Mouse (Mus musculus): Measurements from ENCODE around the gene Spint2. TPM values are rescaled to one million over a fixed set of nuclear protein-coding genes. Genes with fewer than 3 reads are reported as not detected.

The Spint2 gene
- polyA plus RNA-seq, 1 experiment from 2014 or later = 48.8 TPM

GRCm38 (mm10) chr7:29270445-29270844, 11.3 kb downstream of the Spint2 start:
- 87% methylated on average over 4 of the region's 4 CpGs for WGBS
- Histone ChIP-seq H3K4me1 (peaks cover 13% of the 10 kb centered on the region), H3K36me3 (no peaks in the 10 kb centered on the region), H3K27ac (replicated peaks) (no peak overlapping the region), H3K27me3 (no peaks in the 10 kb centered on the region), H3K9ac (replicated peaks) (no peak overlapping the region), H3K9me3 (no peaks in the 10 kb centered on the region), H3K4me2 (replicated peaks) (no peak overlapping the region), H3K4me3 (no peak overlapping the region)
- no peak for ATAC-seq (replicated peaks)

GRCm38 (mm10) chr7:29266931-29267330, 14.8 kb downstream of the Spint2 start:
- H3K9ac ChIP-seq (replicated peaks) = no peak overlapping the region
- peaks cover 10% of the 10 kb centered on the region for H3K4me1 ChIP-seq
- no peaks in the 10 kb centered on the region for H3K27me3 ChIP-seq
- H3K27ac ChIP-seq (replicated peaks) = no peak overlapping the region
- H3K36me3 ChIP-seq = no peaks in the 10 kb centered on the region
- WGBS = 53% methylated on average over 4 of the region's 4 CpGs
- no peak overlapping the region for H3K4me2 ChIP-seq (replicated peaks)
- H3K9me3 ChIP-seq = no peaks in the 10 kb centered on the region
- no peak for ATAC-seq (replicated peaks)
- no peak overlapping the region for H3K4me3 ChIP-seq

- no peak overlapping the region for H3K27ac ChIP-seq (replicated peaks)
- H3K36me3 ChIP-seq = no peaks in the 10 kb centered on the region
- no peaks in the 10 kb centered on the region for H3K27me3 ChIP-seq
- WGBS = 78% methylated on average over 7 of the region's 7 CpGs
- no peak overlapping the region for H3K9ac ChIP-seq (replicated peaks)
- no peak for ATAC-seq (replicated peaks)
- H3K4me2 ChIP-seq (replicated peaks) = no peak overlapping the region
- no peaks in the 10 kb centered on the region for H3K4me1 ChIP-seq
- no peaks in the 10 kb centered on the region for H3K9me3 ChIP-seq
- H3K4me3 ChIP-seq = no peak overlapping the region
Measured at GRCm38 (mm10) chr7:29265636-29266035, 16.1 kb downstream of the Spint2 start.

GRCm38 (mm10) chr7:29263831-29264230, 17.9 kb downstream of the Spint2 start:
- peaks cover 6% of the 10 kb centered on the region for H3K4me1 ChIP-seq
- WGBS = 90% methylated on average over 3 of the region's 3 CpGs

GRCm38 (mm10) chr7:29262151-29262550, 19.6 kb downstream of the Spint2 start:
- H3K9ac ChIP-seq (replicated peaks) = no peak overlapping the region

More at GRCm38 (mm10) chr7:29263831-29264230, 17.9 kb downstream of the Spint2 start:
- ATAC-seq (replicated peaks) = no peak
- Histone ChIP-seq H3K4me2 (replicated peaks) (no peak overlapping the region), H3K36me3 (no peaks in the 10 kb centered on the region), H3K9ac (replicated peaks) (no peak overlapping the region), H3K27me3 (no peaks in the 10 kb centered on the region), H3K27ac (replicated peaks) (no peak overlapping the region), H3K9me3 (no peaks in the 10 kb centered on the region), H3K4me3 (no peak overlapping the region)

GRCm38 (mm10) chr7:29259781-29260730, 21.7 kb downstream of the Spint2 start:
- Histone ChIP-seq H3K4me3 (no peak overlapping the region), H3K27me3 (no peaks in the 10 kb centered on the region), H3K4me2 (replicated peaks) (no peak overlapping the region), H3K4me1 (peaks cover 6% of the 10 kb centered on the region), H3K9ac (replicated peaks) (no peak overlapping the region), H3K36me3 (no peaks in the 10 kb centered on the region), H3K9me3 (no peaks in the 10 kb centered on the region), H3K27ac (replicated peaks) (0 out of 2 replicates have a peak overlapping the region, but pooled peaks have one; percentile 17)
- WGBS = 65% methylated on average over 10 of the region's 10 CpGs
- ATAC-seq (replicated peaks) = 0 out of 2 replicates have a peak, but pooled peaks have one; percentile 43

More at GRCm38 (mm10) chr7:29262151-29262550, 19.6 kb downstream of the Spint2 start:
- Histone ChIP-seq H3K36me3 (no peaks in the 10 kb centered on the region), H3K4me3 (no peak overlapping the region), H3K27me3 (no peaks in the 10 kb centered on the region), H3K4me1 (peaks cover 6% of the 10 kb centered on the region), H3K9me3 (no peaks in the 10 kb centered on the region), H3K27ac (replicated peaks) (no peak overlapping the region), H3K4me2 (replicated peaks) (no peak overlapping the region)
- 82% methylated on average over 6 of the region's 6 CpGs for WGBS
- no peak for ATAC-seq (replicated peaks)

- Histone ChIP-seq H3K27me3 (no peaks in the 10 kb centered on the region), H3K9ac (replicated peaks) (no peak overlapping the region), H3K36me3 (no peaks in the 10 kb centered on the region), H3K4me2 (replicated peaks) (no peak overlapping the region), H3K27ac (replicated peaks) (no peak overlapping the region), H3K4me3 (no peak overlapping the region), H3K9me3 (no peaks in the 10 kb centered on the region), H3K4me1 (peaks cover 6% of the 10 kb centered on the region)
- ATAC-seq (replicated peaks) = no peak
- WGBS = 95% methylated on average over 1 of the region's 1 CpGs
Measured at GRCm38 (mm10) chr7:29257368-29257767, 24.3 kb downstream of the Spint2 start.

- Histone ChIP-seq H3K4me3 (no peak overlapping the region), H3K27me3 (no peaks in the 10 kb centered on the region), H3K36me3 (no peaks in the 10 kb centered on the region), H3K4me1 (peaks cover 6% of the 10 kb centered on the region), H3K27ac (replicated peaks) (no peak overlapping the region), H3K4me2 (replicated peaks) (no peak overlapping the region), H3K9me3 (no peaks in the 10 kb centered on the region), H3K9ac (replicated peaks) (no peak overlapping the region)
- ATAC-seq (replicated peaks) = no peak
- 88% methylated on average over 4 of the region's 4 CpGs for WGBS
Measured at GRCm38 (mm10) chr7:29255875-29256274, 25.8 kb downstream of the Spint2 start.

- Histone ChIP-seq H3K27ac (replicated peaks) (no peak overlapping the region), H3K4me1 (no peaks in the 10 kb centered on the region), H3K36me3 (no peaks in the 10 kb centered on the region), H3K4me3 (no peak overlapping the region), H3K27me3 (no peaks in the 10 kb centered on the region), H3K9me3 (no peaks in the 10 kb centered on the region), H3K9ac (replicated peaks) (no peak overlapping the region), H3K4me2 (replicated peaks) (no peak overlapping the region)
- no peak for ATAC-seq (replicated peaks)
- WGBS = 57% methylated on average over 5 of the region's 5 CpGs
Measured at GRCm38 (mm10) chr7:29253842-29254241, 27.9 kb downstream of the Spint2 start.

GRCm38 (mm10) chr7:29251166-29251565, 30.5 kb downstream of the Spint2 start:
- ATAC-seq (replicated peaks) = no peak
- Histone ChIP-seq H3K9ac (replicated peaks) (no peak overlapping the region), H3K4me1 (no peaks in the 10 kb centered on the region), H3K9me3 (no peaks in the 10 kb centered on the region), H3K27ac (replicated peaks) (no peak overlapping the region), H3K36me3 (no peaks in the 10 kb centered on the region), H3K27me3 (peaks cover 11% of the 10 kb centered on the region), H3K4me2 (replicated peaks) (no peak overlapping the region), H3K4me3 (no peak overlapping the region)
- 89% methylated on average over 3 of the region's 3 CpGs for WGBS

- Histone ChIP-seq H3K9ac (replicated peaks) (no peak within 1 kb of the TSS), H3K9me3 (no peaks in the 10 kb centered on the region), H3K4me2 (replicated peaks) (peak within 1 kb of the TSS; percentile 23), H3K27ac (replicated peaks) (no peak within 1 kb of the TSS), H3K36me3 (0 out of 2 replicates have a peak, but pooled peaks cover 4% of the 10 kb centered on the region), H3K4me3 (0 out of 2 replicates have a peak within 1 kb of the TSS, but pooled peaks have one; percentile 7), H3K27me3 (peaks cover 11% of the 10 kb centered on the region), H3K4me1 (no peaks in the 10 kb centered on the region)
- WGBS = 18% methylated on average over 20 of the region's 20 CpGs
- ATAC-seq (replicated peaks) = no peak
Measured at GRCm38 (mm10) chr7:29248261-29248841, 33.4 kb downstream of the Spint2 start, which contains the start of gene 2200002D01Rik. 2200002D01Rik (minus strand) TSS chr7:29248466.

- 0 out of 2 replicates have a peak, but pooled peaks cover 4% of the 10 kb centered on the region for H3K36me3 ChIP-seq
- no peak overlapping the region for H3K9ac ChIP-seq (replicated peaks)
- H3K27me3 ChIP-seq = peaks cover 11% of the 10 kb centered on the region
- H3K4me2 ChIP-seq (replicated peaks) = peak overlapping the region; percentile 23
- H3K27ac ChIP-seq (replicated peaks) = no peak overlapping the region
- no peak for ATAC-seq (replicated peaks)
- H3K4me3 ChIP-seq = 0 out of 2 replicates have a peak overlapping the region, but pooled peaks have one; percentile 7
- H3K4me1 ChIP-seq = no peaks in the 10 kb centered on the region
- 16% methylated on average over 19 of the region's 19 CpGs for WGBS
- no peaks in the 10 kb centered on the region for H3K9me3 ChIP-seq
Measured at GRCm38 (mm10) chr7:29247706-29248105, 34.0 kb downstream of the Spint2 start.

Measured in forebrain, embryonic 15.5 days (tissue).